Mouse (Mus musculus): ENCODE results near the gene 0610010K14Rik. TPM values are rescaled to one million over a fixed set of nuclear protein-coding genes. Genes with fewer than 3 reads are reported as not detected.

0610010K14Rik gene
- polyA plus RNA-seq, 1 experiment = 91.7 TPM

DNA sequence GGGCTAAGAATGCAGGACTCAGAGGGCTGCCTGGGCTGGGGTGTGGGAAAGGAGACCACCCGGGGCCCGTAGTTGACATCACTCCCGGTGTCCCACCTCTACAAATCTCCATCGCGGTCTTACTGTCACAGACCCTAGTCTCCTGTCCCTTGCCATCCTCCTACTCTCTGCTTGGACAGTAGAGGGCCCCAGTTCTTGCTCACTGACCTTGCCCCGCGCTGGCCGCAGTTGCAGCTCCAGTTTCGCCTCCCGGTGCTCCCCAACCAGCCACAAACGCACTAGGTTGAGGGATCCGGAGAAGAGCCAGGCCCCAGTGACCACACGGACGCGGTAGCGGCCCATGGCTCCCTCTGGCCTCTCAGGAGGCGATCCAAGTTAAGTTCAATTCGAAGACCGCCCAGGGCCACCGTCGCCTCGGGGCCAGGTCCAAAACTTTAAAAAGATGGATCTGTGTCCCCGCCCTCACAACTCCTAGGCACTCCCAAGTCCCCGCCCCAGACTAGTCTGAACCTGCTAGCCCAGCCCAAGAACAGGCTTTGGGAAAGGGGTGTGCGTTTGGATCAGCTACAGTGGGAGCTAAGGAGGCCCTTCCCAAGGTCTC is 17.3 kb upstream of the 0610010K14Rik start, which contains the start of gene Alox12:
Gene Alox12 (minus strand): TSS at position 423 of the 601 bp plus-strand sequence.
- Histone ChIP-seq H3K36me3 (ENCODE audit: control insufficient read depth, insufficient read depth) (no peaks in the 10 kb centered on the region), H3ac (ENCODE audit: control insufficient read depth, insufficient read length, low read depth) (peak within 1 kb of the TSS; percentile 45), H3K79me2 (ENCODE audit: control insufficient read depth, insufficient read depth) (no peaks in the 10 kb centered on the region), H3K4me3 (ENCODE audit: insufficient read depth, poor library complexity, severe bottlenecking) (no peak within 1 kb of the TSS), H3K79me3 (ENCODE audit: low read depth) (no peaks in the 10 kb centered on the region), H3K27me3 (ENCODE audit: control insufficient read depth, insufficient read depth, insufficient read length) (peaks cover 18% of the 10 kb centered on the region)
- TF ChIP-seq MYOG (IDR thresholded peaks at IDR 0.05; ENCODE audit: control insufficient read depth, extremely low read depth, insufficient read length) = no peak
- peak; percentile 57 for TF ChIP-seq CTCF (IDR thresholded peaks at IDR 0.05; ENCODE audit: control insufficient read depth, insufficient read depth, insufficient read length)

DNA sequence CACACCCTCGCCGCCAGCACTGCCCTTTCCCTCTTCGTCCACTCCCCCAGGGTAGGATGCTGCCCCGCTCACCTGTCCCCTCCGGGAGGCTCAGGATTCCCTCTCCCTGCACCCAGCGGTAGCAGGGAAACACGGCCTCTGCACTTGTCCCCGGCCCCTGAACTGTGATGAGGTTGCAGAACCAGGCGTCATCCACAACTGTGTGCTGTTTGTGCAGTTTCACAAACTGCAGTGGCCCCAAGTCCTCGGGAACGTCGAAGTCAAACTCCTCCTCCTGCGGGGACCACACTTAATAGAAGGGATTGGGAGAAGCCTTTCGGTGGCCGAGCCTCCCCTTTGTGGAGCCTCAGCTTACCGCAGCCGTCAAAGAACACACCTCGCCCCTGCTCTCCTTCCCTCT is 16.6 kb upstream of the 0610010K14Rik start:
- Histone ChIP-seq H3K79me2 (ENCODE audit: control insufficient read depth, insufficient read depth) (no peaks in the 10 kb centered on the region), H3ac (ENCODE audit: control insufficient read depth, insufficient read length, low read depth) (no peak overlapping the region), H3K27me3 (ENCODE audit: control insufficient read depth, insufficient read depth, insufficient read length) (peaks cover 18% of the 10 kb centered on the region), H3K4me3 (ENCODE audit: insufficient read depth, poor library complexity, severe bottlenecking) (no peak overlapping the region), H3K36me3 (ENCODE audit: control insufficient read depth, insufficient read depth) (no peaks in the 10 kb centered on the region), H3K79me3 (ENCODE audit: low read depth) (no peaks in the 10 kb centered on the region)
- TF ChIP-seq CTCF (IDR thresholded peaks at IDR 0.05; ENCODE audit: control insufficient read depth, insufficient read depth, insufficient read length) (no peak), MAX (IDR thresholded peaks at IDR 0.05) (no peak), FOSL1 (IDR thresholded peaks at IDR 0.05; ENCODE audit: insufficient read depth, low read length, poor library complexity, severe bottlenecking) (no peak), MYOG (IDR thresholded peaks at IDR 0.05; ENCODE audit: control insufficient read depth, extremely low read depth, insufficient read length) (no peak), USF1 (IDR thresholded peaks at IDR 0.05; ENCODE audit: low read depth) (no peak), MYOD1 (IDR thresholded peaks at IDR 0.05; ENCODE audit: control insufficient read depth, insufficient read length, low read depth) (no peak), CEBPB (IDR thresholded peaks at IDR 0.05; ENCODE audit: low read depth) (no peak)

DNA sequence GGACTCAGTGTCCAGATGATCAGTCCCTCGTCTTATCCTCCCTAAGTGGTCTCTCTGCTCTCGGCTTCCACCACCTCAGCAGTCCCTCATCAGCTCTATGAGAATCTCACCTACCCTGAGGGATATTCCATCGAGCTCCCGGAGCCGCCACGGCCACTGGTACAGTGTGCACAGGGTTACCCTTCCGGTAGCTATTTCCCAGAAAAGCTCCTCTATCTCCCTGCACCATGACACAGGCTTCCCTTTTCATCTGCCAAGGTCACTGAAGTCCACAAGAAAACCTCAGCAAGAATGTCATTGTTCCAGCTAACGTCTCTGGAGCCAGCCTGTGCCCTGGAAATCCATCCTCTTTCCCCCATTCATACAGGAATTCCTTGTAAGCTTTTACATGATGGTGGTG is 14.1 kb upstream of the 0610010K14Rik start:
- H3K79me3 ChIP-seq (ENCODE audit: low read depth) = no peaks in the 10 kb centered on the region
- peaks cover 20% of the 10 kb centered on the region for H3K27me3 ChIP-seq (ENCODE audit: control insufficient read depth, insufficient read depth, insufficient read length)
- no peak overlapping the region for H3ac ChIP-seq (ENCODE audit: control insufficient read depth, insufficient read length, low read depth)
- no peaks in the 10 kb centered on the region for H3K36me3 ChIP-seq (ENCODE audit: control insufficient read depth, insufficient read depth)
- no peak overlapping the region for H3K4me3 ChIP-seq (ENCODE audit: insufficient read depth, poor library complexity, severe bottlenecking)
- TF ChIP-seq CTCF (IDR thresholded peaks at IDR 0.05; ENCODE audit: control insufficient read depth, insufficient read depth, insufficient read length) (no peak), CEBPB (IDR thresholded peaks at IDR 0.05; ENCODE audit: low read depth) (no peak), MAX (IDR thresholded peaks at IDR 0.05) (no peak), MYOG (IDR thresholded peaks at IDR 0.05; ENCODE audit: control insufficient read depth, extremely low read depth, insufficient read length) (no peak), FOSL1 (IDR thresholded peaks at IDR 0.05; ENCODE audit: insufficient read depth, low read length, poor library complexity, severe bottlenecking) (no peak), USF1 (IDR thresholded peaks at IDR 0.05; ENCODE audit: low read depth) (no peak), MYOD1 (IDR thresholded peaks at IDR 0.05; ENCODE audit: control insufficient read depth, insufficient read length, low read depth) (no peak)
- no peaks in the 10 kb centered on the region for H3K79me2 ChIP-seq (ENCODE audit: control insufficient read depth, insufficient read depth)

DNA sequence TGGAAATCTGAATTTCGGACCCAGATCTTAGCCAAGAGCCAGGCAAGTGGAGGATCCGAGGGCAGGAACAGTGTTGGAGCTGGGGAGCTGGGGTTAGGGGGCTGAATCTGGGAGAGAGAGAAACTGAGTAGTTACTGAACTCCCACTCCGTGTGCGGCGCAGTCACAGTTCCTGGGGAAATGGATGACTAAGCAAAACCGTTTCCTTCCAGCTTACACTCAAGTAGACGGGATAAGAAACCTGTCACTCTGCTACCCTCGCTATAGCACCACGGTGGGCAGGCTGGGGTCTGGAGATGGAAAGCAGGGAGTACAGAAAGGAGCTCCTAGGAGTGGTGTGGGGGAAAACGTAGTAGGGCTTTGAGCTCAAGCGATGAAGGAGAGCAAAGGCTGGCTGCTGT is 12.4 kb upstream of the 0610010K14Rik start:
- H3K79me2 ChIP-seq (ENCODE audit: control insufficient read depth, insufficient read depth) = no peaks in the 10 kb centered on the region
- no peaks in the 10 kb centered on the region for H3K79me3 ChIP-seq (ENCODE audit: low read depth)
- no peak overlapping the region for H3K4me3 ChIP-seq (ENCODE audit: insufficient read depth, poor library complexity, severe bottlenecking)
- H3K36me3 ChIP-seq (ENCODE audit: control insufficient read depth, insufficient read depth) = no peaks in the 10 kb centered on the region
- peaks cover 36% of the 10 kb centered on the region for H3K27me3 ChIP-seq (ENCODE audit: control insufficient read depth, insufficient read depth, insufficient read length)
- no peak for TF ChIP-seq MYOG (IDR thresholded peaks at IDR 0.05; ENCODE audit: control insufficient read depth, extremely low read depth, insufficient read length)
- no peak for TF ChIP-seq MAX (IDR thresholded peaks at IDR 0.05)
- no peak for TF ChIP-seq MYOD1 (IDR thresholded peaks at IDR 0.05; ENCODE audit: control insufficient read depth, insufficient read length, low read depth)
- TF ChIP-seq CEBPB (IDR thresholded peaks at IDR 0.05; ENCODE audit: low read depth) = no peak
- TF ChIP-seq CTCF (IDR thresholded peaks at IDR 0.05; ENCODE audit: control insufficient read depth, insufficient read depth, insufficient read length) = no peak
- no peak for TF ChIP-seq USF1 (IDR thresholded peaks at IDR 0.05; ENCODE audit: low read depth)
- H3ac ChIP-seq (ENCODE audit: control insufficient read depth, insufficient read length, low read depth) = no peak overlapping the region

DNA sequence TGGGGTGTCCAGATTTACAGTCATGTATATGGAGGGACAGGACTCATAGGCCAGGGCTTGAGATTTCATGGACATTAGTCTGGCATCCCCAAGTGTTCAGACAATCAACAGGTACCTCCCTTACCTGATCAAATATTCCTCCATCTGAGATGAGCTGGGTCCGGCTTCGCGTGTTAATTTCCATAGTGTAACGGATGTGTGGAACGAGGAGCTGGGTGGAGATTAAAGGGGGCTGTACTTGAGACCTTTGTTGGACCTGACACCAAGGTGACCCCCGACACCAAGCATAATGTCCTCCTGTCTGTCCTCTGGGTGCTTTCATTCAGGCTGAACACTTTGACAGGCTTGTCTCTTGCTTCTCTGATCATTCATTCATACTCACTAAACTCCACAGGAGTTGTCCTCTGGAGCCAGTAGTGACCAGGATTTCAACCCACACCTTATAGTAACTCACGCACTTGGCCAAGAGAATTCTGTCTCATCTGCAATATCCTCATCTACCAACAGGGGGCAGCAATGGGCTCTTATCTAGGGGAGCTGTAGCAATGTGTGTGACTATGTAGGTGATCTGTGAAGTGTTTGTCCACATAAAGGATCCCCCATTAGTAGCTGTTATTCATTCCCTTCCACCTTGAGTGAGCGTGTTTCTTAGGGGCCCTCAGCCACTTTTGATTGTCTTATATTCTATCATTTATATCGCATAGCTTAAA is 9.6 kb upstream of the 0610010K14Rik start:
- Histone ChIP-seq H3K79me3 (ENCODE audit: low read depth) (no peaks in the 10 kb centered on the region), H3K79me2 (ENCODE audit: control insufficient read depth, insufficient read depth) (no peaks in the 10 kb centered on the region), H3K36me3 (ENCODE audit: control insufficient read depth, insufficient read depth) (no peaks in the 10 kb centered on the region), H3K4me3 (ENCODE audit: insufficient read depth, poor library complexity, severe bottlenecking) (no peak overlapping the region), H3K27me3 (ENCODE audit: control insufficient read depth, insufficient read depth, insufficient read length) (peaks cover 30% of the 10 kb centered on the region), H3ac (ENCODE audit: control insufficient read depth, insufficient read length, low read depth) (no peak overlapping the region)
- no peak for TF ChIP-seq MYOD1 (IDR thresholded peaks at IDR 0.05; ENCODE audit: control insufficient read depth, insufficient read length, low read depth)
- TF ChIP-seq CTCF (IDR thresholded peaks at IDR 0.05; ENCODE audit: control insufficient read depth, insufficient read depth, insufficient read length) = peak; percentile 6

DNA sequence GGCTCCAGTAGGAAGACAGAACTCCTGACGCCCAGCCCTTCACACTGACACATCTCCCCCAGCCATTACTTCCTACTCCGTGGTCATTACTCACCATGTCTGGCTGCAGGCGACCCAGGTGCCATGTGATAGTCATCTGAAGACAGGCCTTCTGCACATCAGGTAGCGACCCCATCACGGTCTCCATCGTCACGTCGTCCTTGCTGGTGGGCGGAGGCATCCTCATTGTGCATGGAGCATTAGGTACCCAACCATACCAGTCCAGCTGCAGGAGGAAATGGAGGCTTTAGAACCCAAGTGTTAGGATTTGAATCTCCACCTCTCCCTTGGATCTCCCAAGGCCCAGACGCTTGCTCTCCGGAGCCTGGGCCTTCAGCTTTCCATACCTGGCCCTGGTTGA is 4.9 kb upstream of the 0610010K14Rik start:
- no peaks in the 10 kb centered on the region for H3K36me3 ChIP-seq (ENCODE audit: control insufficient read depth, insufficient read depth)
- no peak overlapping the region for H3K4me3 ChIP-seq (ENCODE audit: insufficient read depth, poor library complexity, severe bottlenecking)
- peaks cover 18% of the 10 kb centered on the region for H3K79me2 ChIP-seq (ENCODE audit: control insufficient read depth, insufficient read depth)
- H3ac ChIP-seq (ENCODE audit: control insufficient read depth, insufficient read length, low read depth) = no peak overlapping the region
- no peak for TF ChIP-seq CEBPB (IDR thresholded peaks at IDR 0.05; ENCODE audit: low read depth)
- no peak for TF ChIP-seq FOSL1 (IDR thresholded peaks at IDR 0.05; ENCODE audit: insufficient read depth, low read length, poor library complexity, severe bottlenecking)
- no peak for TF ChIP-seq MYOG (IDR thresholded peaks at IDR 0.05; ENCODE audit: control insufficient read depth, extremely low read depth, insufficient read length)
- no peak for TF ChIP-seq MYOD1 (IDR thresholded peaks at IDR 0.05; ENCODE audit: control insufficient read depth, insufficient read length, low read depth)
- no peak for TF ChIP-seq CTCF (IDR thresholded peaks at IDR 0.05; ENCODE audit: control insufficient read depth, insufficient read depth, insufficient read length)
- no peak for TF ChIP-seq MAX (IDR thresholded peaks at IDR 0.05)
- TF ChIP-seq USF1 (IDR thresholded peaks at IDR 0.05; ENCODE audit: low read depth) = no peak
- peaks cover 27% of the 10 kb centered on the region for H3K27me3 ChIP-seq (ENCODE audit: control insufficient read depth, insufficient read depth, insufficient read length)
- peaks cover 16% of the 10 kb centered on the region for H3K79me3 ChIP-seq (ENCODE audit: low read depth)

Data from C2C12 (cell line).